Mouse (Mus musculus) cortical plate, adult 2 months (tissue): ENCODE data around the gene Ninj2.

Experiments
- CTCF ChIP-seq: fragments of 200-500 bp; IDR thresholded peaks from 2 replicates; pipeline ENCODE4 v1.5.1; 2011; ENCODE audit warnings: mild to moderate bottlenecking, control low read depth, low read length; ENCODE audit not compliant: insufficient read depth; ENCODE audit errors: extremely low read depth
- POLR2A ChIP-seq: fragments of 200-500 bp; IDR thresholded peaks from 2 replicates; pipeline ENCODE4 v1.6.1; 2011; ENCODE audit warnings: mild to moderate bottlenecking, low read length, control low read depth; ENCODE audit not compliant: insufficient read depth; ENCODE audit errors: extremely low read depth

- no peak for TF ChIP-seq CTCF
- no peak for TF ChIP-seq POLR2A
Measured at GRCm38 (mm10) chr6:120064627-120065026, 28.5 kb upstream of the Ninj2 start.
